Mouse (Mus musculus) urinary bladder, postnatal 4 days (tissue): Measurements from ENCODE around the gene Lama4.

Experiments
- DNase-seq, 2 experiments: peaks; one replicate each; pipeline ENCODE4 v3.0.0; 2021 to 2022; ENCODE audit warnings: low spot score in 2 of 2

Gene Lama4

GRCm38 (mm10) chr10:39049581-39050294, 84.4 kb downstream of the Lama4 start:
- no peak for DNase-seq

GRCm38 (mm10) chr10:39056050-39056449, 90.7 kb downstream of the Lama4 start:
- DNase-seq, result no peak

GRCm38 (mm10) chr10:39064732-39065131, 99.4 kb downstream of the Lama4 start:
- no peak for DNase-seq

GRCm38 (mm10) chr10:39065449-39065848, 100.1 kb downstream of the Lama4 start:
- DNase-seq, result no peak

- no peak for DNase-seq
These were observed 100.7 kb downstream of the Lama4 start for GRCm38 (mm10) chr10:39066061-39066460.

- peak; percentile 36 to 70 for DNase-seq
These were observed 101.6 kb downstream of the Lama4 start for GRCm38 (mm10) chr10:39066962-39067361.

GRCm38 (mm10) chr10:39072048-39072447, 106.7 kb downstream of the Lama4 start:
- DNase-seq, result no peak

- no peak for DNase-seq
These were observed 131.7 kb downstream of the Lama4 start for GRCm38 (mm10) chr10:39096981-39097380.

GRCm38 (mm10) chr10:39098746-39099145, 133.4 kb downstream of the Lama4 start:
- no peak for DNase-seq

GRCm38 (mm10) chr10:39104803-39105449, 139.6 kb downstream of the Lama4 start:
- DNase-seq, result no peak

GRCm38 (mm10) chr10:39106413-39106812, 141.1 kb downstream of the Lama4 start:
- DNase-seq, result no peak

- no peak for DNase-seq
These were observed 141.6 kb downstream of the Lama4 start for GRCm38 (mm10) chr10:39106935-39107334.

GRCm38 (mm10) chr10:39108837-39109488, 143.6 kb downstream of the Lama4 start:
- no peak for DNase-seq

GRCm38 (mm10) chr10:39109489-39109874, 144.2 kb downstream of the Lama4 start:
- no peak for DNase-seq

- no peak for DNase-seq
These were observed 156.1 kb downstream of the Lama4 start for GRCm38 (mm10) chr10:39121412-39121811.

GRCm38 (mm10) chr10:39133462-39134310, 168.4 kb downstream of the Lama4 start, which contains the start of the genes Fam229b and Tube1:
Gene Fam229b (minus strand): TSS chr10:39133914.
Gene Tube1 (plus strand): TSS chr10:39133976.
- DNase-seq, result peak; percentile 83 to 88

- DNase-seq, result no peak
These were observed 172.5 kb downstream of the Lama4 start for GRCm38 (mm10) chr10:39137766-39138165.

GRCm38 (mm10) chr10:39138761-39139160, 173.4 kb downstream of the Lama4 start:
- DNase-seq, result no peak

- no peak for DNase-seq
These were observed 175.5 kb downstream of the Lama4 start for GRCm38 (mm10) chr10:39140843-39141242.

- DNase-seq, result no peak
These were observed 176.1 kb downstream of the Lama4 start for GRCm38 (mm10) chr10:39141401-39141800.

GRCm38 (mm10) chr10:39142216-39142615, 176.9 kb downstream of the Lama4 start:
- no peak for DNase-seq

- DNase-seq, result no peak
These were observed 191.4 kb downstream of the Lama4 start for GRCm38 (mm10) chr10:39156719-39157118.
